Comparison of ENCODE assay signal across 13 mouse cellular contexts in the genomic region with DNA sequence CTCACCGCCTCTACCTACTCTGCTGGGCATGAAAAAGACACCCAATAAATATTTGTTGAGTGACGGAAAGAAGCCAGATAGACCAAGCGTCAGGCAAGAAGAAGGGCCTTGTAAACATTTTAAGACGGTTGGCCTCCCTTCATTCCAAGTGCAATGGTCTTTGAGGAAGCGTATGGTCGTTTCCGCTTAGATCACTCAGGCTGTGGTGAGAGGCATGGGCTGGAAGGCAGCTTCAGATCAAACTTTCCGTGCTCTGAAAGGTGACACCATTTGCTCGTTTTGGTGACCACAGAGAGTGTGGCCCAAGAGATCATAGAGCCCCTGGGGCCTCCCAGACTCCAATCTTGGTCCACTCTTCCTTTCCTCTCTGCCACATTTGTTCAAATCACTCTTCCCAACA.
"Had no signal": no experiment of that assay in that cellular context is flagged by ENCODE, and none has a peak within 500 bp of the region (broad histone marks: within the 10 kb centered on the region; RNA-seq: fewer than 3 reads in every experiment).

No protein-coding gene starts in this region.

- H3K9ac ChIP-seq: liver, embryonic 14.5 days; midbrain, embryonic 13.5 days; midbrain, embryonic 15.5 days; neural tube, embryonic 12.5 days; stomach, embryonic 15.5 days had no signal

- H3K36me3 ChIP-seq: midbrain, embryonic 13.5 days; midbrain, embryonic 15.5 days; neural tube, embryonic 12.5 days; stomach, embryonic 15.5 days had no signal

- H3K4me2 ChIP-seq: midbrain, embryonic 11.5 days; midbrain, embryonic 13.5 days; midbrain, embryonic 15.5 days; neural tube, embryonic 12.5 days; stomach, embryonic 15.5 days had no signal

- DNase-seq: lung, adult 18-20 months; lung, postnatal 10 days; right cerebral cortex, postnatal 14 days; thymus, adult 2 months; thymus, postnatal 25 days; thymus, postnatal 4 days had no signal

- H3K27ac ChIP-seq: liver, embryonic 14.5 days; midbrain, embryonic 13.5 days; midbrain, embryonic 15.5 days; neural tube, embryonic 12.5 days; stomach, embryonic 15.5 days; stomach, postnatal 0 days had no signal

- ATAC-seq: midbrain, embryonic 13.5 days; midbrain, embryonic 15.5 days had no signal

- H3K9me3 ChIP-seq: midbrain, embryonic 13.5 days; midbrain, embryonic 15.5 days; neural tube, embryonic 12.5 days; stomach, embryonic 15.5 days had no signal

- H3K4me3 ChIP-seq: midbrain, embryonic 13.5 days; midbrain, embryonic 15.5 days; neural tube, embryonic 12.5 days; stomach, embryonic 15.5 days had no signal
